11 mouse cellular contexts compared by ENCODE assay signal in genomic region chr11:115638498-115639409, GRCm38 (mm10). TPM values are rescaled to one million over a fixed set of nuclear protein-coding genes. Genes with fewer than 3 reads are reported as not detected.
A peak's percentile ranks its signal among the peaks of the same experiment; 100 is the strongest.
DNase-seq lines count a peak whose midpoint lies in the region; ATAC-seq and TF ChIP-seq lines count a peak whose summit lies in the region.
"Had no signal": no experiment of that assay in that cellular context is flagged by ENCODE, and none has a peak within 500 bp of the region (broad histone marks: within the 10 kb centered on the region; RNA-seq: fewer than 3 reads in every experiment).

No protein-coding gene starts in this region.

- TF ChIP-seq CTCF in thymus, adult 2 months (IDR thresholded peaks at IDR 0.05; ENCODE audit: borderline replicate concordance, control insufficient read depth, extremely low read depth, insufficient read depth, low read length, poor library complexity) = no peak

- TF ChIP-seq POLR2A in thymus, adult 2 months (IDR thresholded peaks at IDR 0.05; ENCODE audit: control insufficient read depth, extremely low read depth, insufficient read depth, low read length, poor library complexity) = no peak

- H3K4me2 ChIP-seq in limb, embryonic 13.5 days (replicated peaks) = no peak overlapping the region

- no peak overlapping the region for H3K4me3 ChIP-seq in thymus, adult 2 months (ENCODE audit: control insufficient read depth, insufficient read depth, low read length)
- H3K4me3 ChIP-seq in limb, embryonic 13.5 days = no peak overlapping the region
- H3K4me3 ChIP-seq: erythroblast, embryonic 14.5 days had no signal

- H3K9me3 ChIP-seq in limb, embryonic 13.5 days = no peaks in the 10 kb centered on the region

- peak overlapping the region; percentile 26; the same call in 1 of the 2 replicates for H3K27ac ChIP-seq in thymus, adult 2 months (ENCODE audit: control insufficient read depth, insufficient read depth, low read length)
- no peak overlapping the region for H3K27ac ChIP-seq in limb, embryonic 13.5 days

- no peaks in the 10 kb centered on the region for H3K27me3 ChIP-seq in thymus, adult 2 months (ENCODE audit: control insufficient read depth, insufficient read depth, low read length)
- no peaks in the 10 kb centered on the region for H3K27me3 ChIP-seq in limb, embryonic 13.5 days

- peaks cover 43% of the 10 kb centered on the region for H3K4me1 ChIP-seq in thymus, adult 2 months (replicated peaks; ENCODE audit: control insufficient read depth, insufficient read depth, low read length)
- H3K4me1 ChIP-seq in limb, embryonic 13.5 days = no peaks in the 10 kb centered on the region

- H3K36me3 ChIP-seq in thymus, adult 2 months (ENCODE audit: control insufficient read depth, insufficient read depth, low read length) = no peaks in the 10 kb centered on the region
- peaks cover 14% of the 10 kb centered on the region; the same call in 1 of the 2 replicates for H3K36me3 ChIP-seq in limb, embryonic 13.5 days

- peak overlapping the region; percentile 9; the same call in 1 of the 2 replicates for H3K9ac ChIP-seq in limb, embryonic 13.5 days

- ATAC-seq in limb, embryonic 13.5 days (ENCODE audit: low FRiP score, low read depth) = no peak

- peak; percentile 47 for DNase-seq in adrenal gland, postnatal 14 days
- DNase-seq in adrenal gland, postnatal 25 days = no peak
- DNase-seq in thymus, adult 2 months = no peak
- no peak for DNase-seq in thymus, adult 18-20 months
- DNase-seq in embryo, embryonic 9.5 days (ENCODE audit: extremely low spot score) = no peak
- DNase-seq in testis, postnatal 14 days (ENCODE audit: low spot score) = no peak
- no peak for DNase-seq in left cerebral cortex, postnatal 14 days (ENCODE audit: low spot score in 2 of 2)
- DNase-seq: cerebellum, adult 9-10 months; spleen, adult 18-20 months had no signal

- WGBS in thymus, adult 2 months = 50% methylated on average over 5 of the region's 5 CpGs
- WGBS in limb, embryonic 13.5 days = 74% methylated on average over 5 of the region's 5 CpGs

- intact Hi-C loops in left cerebral cortex, postnatal 14 days (cut with DNase I) = no loop called here

RNA-seq across cellular contexts. Expression of gene Slc25a19, which starts 10.7 kb away (rescaled TPM):
- 181 and 188 TPM in 2 replicates for total RNA-seq in adrenal gland, postnatal 14 days (2021)
- total RNA-seq in adrenal gland, postnatal 25 days (2021) = 107 and 114 TPM in 2 replicates
- polyA plus RNA-seq in thymus, adult 2 months (2012; rRNA removed) = 98.5 and 98.6 TPM in 2 replicates
- 28.5 and 30.2 TPM in 2 replicates for polyA plus RNA-seq in limb, embryonic 13.5 days (2015; fragmentation: Nextera tagmentation; extraction: Ambion mirVana)
- total RNA-seq in left cerebral cortex, postnatal 14 days (2021) = 10 to 100 TPM; 55.1 to 58.1 TPM

RNA-seq across cellular contexts. Expression of gene Mif4gd, which starts 26.0 kb away (rescaled TPM):
- total RNA-seq in adrenal gland, postnatal 14 days (2021) = 98.2 and 112 TPM in 2 replicates
- 135 and 205 TPM in 2 replicates for total RNA-seq in adrenal gland, postnatal 25 days (2021)
- 188 and 215 TPM in 2 replicates for polyA plus RNA-seq in thymus, adult 2 months (2012; rRNA removed)
- 18.8 and 19.8 TPM in 2 replicates for polyA plus RNA-seq in limb, embryonic 13.5 days (2015; fragmentation: Nextera tagmentation; extraction: Ambion mirVana)
- 10 to 100 TPM; 14.8 to 17.4 TPM for total RNA-seq in left cerebral cortex, postnatal 14 days (2021)

RNA-seq across cellular contexts. Expression of gene Gga3, which starts 34.9 kb away (rescaled TPM):
- total RNA-seq in adrenal gland, postnatal 14 days (2021) = 19.5 and 23.8 TPM in 2 replicates
- total RNA-seq in adrenal gland, postnatal 25 days (2021) = 25.4 and 31.1 TPM in 2 replicates
- 102 and 106 TPM in 2 replicates for polyA plus RNA-seq in thymus, adult 2 months (2012; rRNA removed)
- 18.1 and 20.9 TPM in 2 replicates for polyA plus RNA-seq in limb, embryonic 13.5 days (2015; fragmentation: Nextera tagmentation; extraction: Ambion mirVana)
- total RNA-seq in left cerebral cortex, postnatal 14 days (2021) = 10 to 100 TPM; 68.3 to 75.5 TPM

RNA-seq across cellular contexts. Expression of gene Mrps7, which starts 35.0 kb away (rescaled TPM):
- 81.0 and 87.7 TPM in 2 replicates for total RNA-seq in adrenal gland, postnatal 14 days (2021)
- 89.3 and 99.8 TPM in 2 replicates for total RNA-seq in adrenal gland, postnatal 25 days (2021)
- 24.5 and 25.0 TPM in 2 replicates for polyA plus RNA-seq in thymus, adult 2 months (2012; rRNA removed)
- polyA plus RNA-seq in limb, embryonic 13.5 days (2015; fragmentation: Nextera tagmentation; extraction: Ambion mirVana) = 91.6 and 93.5 TPM in 2 replicates
- total RNA-seq in left cerebral cortex, postnatal 14 days (2021) = 10 to 100 TPM; 47.4 to 49.8 TPM
